Mouse (Mus musculus) liver, embryonic 15.5 days (tissue): ENCODE results near the gene Khnyn. TPM values are rescaled to one million over a fixed set of nuclear protein-coding genes. Genes with fewer than 3 reads are reported as not detected.

ENCODE experiments used
- ATAC-seq: fragments of 200-750 bp; cut with Nextera tagmentation; 2 replicates; pipeline ENCODE4 v1.8.0; 2017; ENCODE audit warnings: moderate number of reproducible peaks, mild to moderate bottlenecking, moderate library complexity; ENCODE audit not compliant: insufficient read depth
- H3K27ac ChIP-seq: fragments of 300-500 bp; sonication (generic); replicated peaks from 2 replicates; pipeline ENCODE4 v1.5.1; 2015; ENCODE audit warnings: mild to moderate bottlenecking, inconsistent platforms
- H3K27me3 ChIP-seq: fragments of 300-500 bp; sonication (generic); 2 replicates; pipeline ENCODE4 v1.6.1; 2015; ENCODE audit warnings: mild to moderate bottlenecking, inconsistent platforms
- H3K36me3 ChIP-seq: fragments of 300-500 bp; sonication (generic); replicated peaks from 2 replicates; pipeline ENCODE4 v1.6.1; 2015; ENCODE audit warnings: moderate library complexity, mild to moderate bottlenecking, inconsistent platforms
- H3K4me1 ChIP-seq: fragments of 300-500 bp; sonication (generic); replicated peaks from 2 replicates; pipeline ENCODE4 v1.6.1; 2015; ENCODE audit warnings: inconsistent platforms
- H3K4me2 ChIP-seq: fragments of 300-500 bp; sonication (generic); 2 replicates; pipeline ENCODE4 v1.6.1; 2015; ENCODE audit warnings: moderate library complexity, mild to moderate bottlenecking, inconsistent platforms
- H3K4me3 ChIP-seq: fragments of 300-500 bp; sonication (generic); replicated peaks from 2 replicates; pipeline ENCODE4 v1.5.1; 2015; ENCODE audit warnings: mild to moderate bottlenecking, inconsistent platforms
- H3K9ac ChIP-seq: fragments of 300-500 bp; sonication (generic); 2 replicates; pipeline ENCODE4 v1.6.1; 2015; ENCODE audit warnings: moderate library complexity, mild to moderate bottlenecking, inconsistent platforms
- H3K9me3 ChIP-seq: fragments of 300-500 bp; sonication (generic); replicated peaks from 2 replicates; pipeline ENCODE4 v1.6.1; 2016; ENCODE audit warnings: inconsistent platforms
- WGBS: fragments of 180-500 bp; shearing (Covaris S2); methylation state at CpG from one replicate; pipeline ENCODE4 v1.1.7; 2015; ENCODE audit warnings: mixed read lengths; ENCODE audit not compliant: insufficient replicate concordance; 5-methylcytosine and 5-hydroxymethylcytosine counted together
- polyA plus RNA-seq: library from polyadenylated mRNA; unstranded; fragments of >200 nt; fragmentation: Nextera tagmentation; extraction: Ambion mirVana; gene quantifications from 2 replicates; pipeline ENCODE4 v1.2.1, GENCODE M21; 2015

Gene Khnyn
- polyA plus RNA-seq, 1 experiment from 2014 or later, result 8.6 TPM

GRCm38 (mm10) chr14:55885791-55886271 is 1.1 kb downstream of the Khnyn start:
- H3K36me3 ChIP-seq, result peaks cover 49% of the 10 kb centered on the region
- peak overlapping the region; percentile 95 for H3K9ac ChIP-seq
- 2% methylated on average over 16 of the region's 16 CpGs for WGBS
- peak overlapping the region; percentile 78 for H3K4me2 ChIP-seq
- no peaks in the 10 kb centered on the region for H3K27me3 ChIP-seq
- no peaks in the 10 kb centered on the region for H3K9me3 ChIP-seq
- peak overlapping the region; percentile 85 for H3K4me3 ChIP-seq
- peaks cover 48% of the 10 kb centered on the region for H3K4me1 ChIP-seq
- ATAC-seq, result no peak
- H3K27ac ChIP-seq, result peak overlapping the region; percentile 93

DNA sequence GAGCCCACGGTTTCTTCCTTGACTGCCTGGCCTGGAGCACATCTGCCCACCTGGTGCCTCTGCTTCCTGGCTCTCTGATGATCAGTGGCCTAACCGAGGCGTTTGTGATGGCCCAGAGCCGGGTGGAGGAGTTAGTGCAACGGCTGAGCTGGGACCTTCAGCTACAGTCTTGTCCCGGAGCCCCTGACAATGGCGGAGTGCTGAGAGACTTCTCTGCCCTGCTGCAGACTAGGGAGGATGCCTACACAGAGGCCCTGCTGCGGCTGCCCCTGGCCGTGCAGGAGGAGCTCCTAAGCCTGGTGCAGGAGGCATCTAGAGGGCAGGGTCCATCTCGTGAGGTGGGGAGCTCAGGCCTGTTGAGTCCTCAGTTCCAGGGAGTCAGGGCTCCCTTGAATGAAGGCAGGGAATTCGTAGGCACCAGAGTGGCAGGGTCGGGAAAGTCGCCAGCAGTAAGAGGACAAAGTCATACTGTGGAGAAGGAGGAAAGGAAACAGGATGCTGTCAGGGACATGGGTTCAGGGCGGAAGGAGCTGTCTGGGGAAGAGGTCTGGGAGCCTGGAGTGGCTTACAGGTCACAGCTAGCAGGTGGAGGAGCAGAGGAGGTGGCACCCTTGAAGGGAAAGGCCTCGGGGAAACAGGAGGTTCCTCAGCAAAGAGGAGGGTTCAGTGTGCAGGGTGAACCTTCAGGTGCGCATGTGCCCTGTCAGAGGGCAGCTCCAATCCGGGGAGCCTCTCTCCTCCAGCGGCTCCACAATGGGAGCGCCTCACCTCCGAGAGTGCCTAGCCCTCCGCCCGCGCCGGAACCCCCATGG is 2.0 kb downstream of the Khnyn start:
- Histone ChIP-seq H3K27ac (0 out of 2 replicates have a peak overlapping the region, but pooled peaks have one; percentile 24), H3K9ac (no peak overlapping the region), H3K4me1 (peaks cover 48% of the 10 kb centered on the region), H3K9me3 (no peaks in the 10 kb centered on the region), H3K36me3 (peaks cover 59% of the 10 kb centered on the region), H3K4me2 (peak overlapping the region; percentile 78), H3K27me3 (no peaks in the 10 kb centered on the region), H3K4me3 (peak overlapping the region; percentile 85)
- 80% methylated on average over 24 of the region's 24 CpGs for WGBS
- no peak for ATAC-seq

DNA sequence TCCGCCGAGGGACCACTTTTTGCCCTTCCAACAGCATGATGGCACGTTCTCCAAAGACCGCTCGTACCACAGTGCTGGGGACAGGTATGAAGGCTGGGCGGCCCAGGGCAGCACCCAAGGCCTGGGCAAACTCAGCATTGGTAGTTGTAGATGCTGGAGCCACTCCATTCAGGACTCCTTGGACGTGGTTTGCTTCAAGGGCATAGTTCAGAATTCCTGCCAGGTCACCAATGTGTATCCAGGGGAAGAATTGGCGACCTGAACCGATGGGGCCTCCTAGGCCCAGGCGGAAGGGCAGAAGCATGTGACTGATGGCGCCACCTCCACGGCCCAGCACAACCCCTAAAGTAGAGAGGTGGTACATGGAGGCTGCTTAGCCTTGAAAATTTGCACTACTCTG is 12.9 kb downstream of the Khnyn start:
- no peak for ATAC-seq
- WGBS, result 74% methylated on average over 12 of the region's 12 CpGs
- H3K27me3 ChIP-seq, result peaks cover 13% of the 10 kb centered on the region

GRCm38 (mm10) chr14:55898947-55899346 is 14.2 kb downstream of the Khnyn start:
- Histone ChIP-seq H3K36me3 (peaks cover 38% of the 10 kb centered on the region), H3K9me3 (no peaks in the 10 kb centered on the region), H3K4me3 (no peak overlapping the region), H3K27me3 (peaks cover 13% of the 10 kb centered on the region), H3K27ac (no peak overlapping the region), H3K4me2 (no peak overlapping the region; the same call in 1 of the 2 replicates), H3K4me1 (peaks cover 28% of the 10 kb centered on the region), H3K9ac (no peak overlapping the region)
- WGBS, result 91% methylated on average over 7 of the region's 7 CpGs
- ATAC-seq, result no peak

More for the DNA sequence above, 12.9 kb downstream of the Khnyn start:
- Histone ChIP-seq H3K4me2 (no peak overlapping the region), H3K4me1 (peaks cover 28% of the 10 kb centered on the region), H3K36me3 (peaks cover 48% of the 10 kb centered on the region), H3K4me3 (no peak overlapping the region), H3K9me3 (no peaks in the 10 kb centered on the region), H3K27ac (no peak overlapping the region), H3K9ac (no peak overlapping the region)

- H3K9me3 ChIP-seq, result no peaks in the 10 kb centered on the region
- H3K27ac ChIP-seq, result 0 out of 2 replicates have a peak within 1 kb of the TSS, but pooled peaks have one; percentile 41
- peaks cover 13% of the 10 kb centered on the region for H3K27me3 ChIP-seq
- peaks cover 28% of the 10 kb centered on the region for H3K4me1 ChIP-seq
- ATAC-seq, result peak; percentile 70
- H3K4me2 ChIP-seq, result peak within 1 kb of the TSS; percentile 81
- 2% methylated on average over 39 of the region's 39 CpGs for WGBS
- H3K9ac ChIP-seq, result peak within 1 kb of the TSS; percentile 40; the same call in 1 of the 2 replicates
- peak within 1 kb of the TSS; percentile 51 for H3K4me3 ChIP-seq
- peaks cover 29% of the 10 kb centered on the region for H3K36me3 ChIP-seq
Measured at GRCm38 (mm10) chr14:55899701-55900413, 15.1 kb downstream of the Khnyn start, which contains the start of gene Sdr39u1. Gene Sdr39u1, minus strand, starts transcription at chr14:55900293.

- Histone ChIP-seq H3K36me3 (peaks cover 24% of the 10 kb centered on the region), H3K4me3 (peak overlapping the region; percentile 51), H3K9me3 (no peaks in the 10 kb centered on the region), H3K27me3 (peaks cover 13% of the 10 kb centered on the region), H3K27ac (no peak overlapping the region), H3K4me2 (peak overlapping the region; percentile 81), H3K4me1 (peaks cover 28% of the 10 kb centered on the region), H3K9ac (no peak overlapping the region)
- ATAC-seq, result no peak
- WGBS, result 9% methylated on average over 12 of the region's 12 CpGs
Measured at GRCm38 (mm10) chr14:55900414-55900755, 15.6 kb downstream of the Khnyn start.

DNA sequence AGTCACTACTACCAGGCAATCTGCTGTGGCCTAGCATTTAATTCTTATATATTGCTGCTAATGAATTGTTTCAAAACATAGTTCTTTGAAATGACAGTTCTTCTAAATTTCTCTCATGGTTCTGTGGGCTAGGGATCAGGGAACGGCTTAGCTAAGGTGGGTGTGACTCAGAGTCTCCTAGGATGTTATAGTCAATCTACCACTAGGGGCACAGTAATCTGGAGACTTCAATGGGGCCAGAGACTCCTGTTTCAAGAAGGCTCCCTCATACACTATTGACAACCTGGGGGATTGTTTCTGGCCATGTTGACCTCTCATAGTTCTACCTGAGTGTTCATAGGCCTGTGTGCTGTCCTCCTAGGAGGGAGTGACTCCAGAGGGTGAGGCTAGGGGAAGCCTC is 20.8 kb downstream of the Khnyn start:
- Histone ChIP-seq H3K27ac (no peak overlapping the region), H3K4me3 (no peak overlapping the region), H3K4me1 (peaks cover 10% of the 10 kb centered on the region), H3K9ac (no peak overlapping the region), H3K27me3 (0 out of 2 replicates have a peak, but pooled peaks cover under 1% of the 10 kb centered on the region), H3K36me3 (no peaks in the 10 kb centered on the region), H3K4me2 (no peak overlapping the region), H3K9me3 (no peaks in the 10 kb centered on the region)
- ATAC-seq, result no peak
- WGBS, result 11% methylated on average over 1 of the region's 1 CpGs

GRCm38 (mm10) chr14:55913406-55913805 is 28.7 kb downstream of the Khnyn start:
- no peaks in the 10 kb centered on the region for H3K27me3 ChIP-seq
- H3K4me2 ChIP-seq, result no peak overlapping the region
- no peak overlapping the region for H3K9ac ChIP-seq
- H3K4me1 ChIP-seq, result no peaks in the 10 kb centered on the region
- no peaks in the 10 kb centered on the region for H3K9me3 ChIP-seq
- H3K27ac ChIP-seq, result no peak overlapping the region
- no peaks in the 10 kb centered on the region for H3K36me3 ChIP-seq
- no peak overlapping the region for H3K4me3 ChIP-seq
- ATAC-seq, result no peak
- 27% methylated on average over 4 of the region's 4 CpGs for WGBS

GRCm38 (mm10) chr14:55918240-55919082 is 33.7 kb downstream of the Khnyn start:
- Histone ChIP-seq H3K27ac (no peak overlapping the region), H3K9ac (no peak overlapping the region), H3K4me1 (peaks cover 25% of the 10 kb centered on the region), H3K4me2 (no peak overlapping the region), H3K9me3 (no peaks in the 10 kb centered on the region), H3K36me3 (no peaks in the 10 kb centered on the region), H3K27me3 (no peaks in the 10 kb centered on the region), H3K4me3 (no peak overlapping the region)
- no peak for ATAC-seq
- 32% methylated on average over 14 of the region's 14 CpGs for WGBS

GRCm38 (mm10) chr14:55922475-55923232 is 37.9 kb downstream of the Khnyn start:
- H3K36me3 ChIP-seq, result no peaks in the 10 kb centered on the region
- peak; percentile 86 for ATAC-seq
- peak overlapping the region; percentile 62 for H3K4me2 ChIP-seq
- H3K4me1 ChIP-seq, result peaks cover 46% of the 10 kb centered on the region
- H3K4me3 ChIP-seq, result peak overlapping the region; percentile 7; the same call in 1 of the 2 replicates
- no peaks in the 10 kb centered on the region for H3K9me3 ChIP-seq
- H3K27ac ChIP-seq, result peak overlapping the region; percentile 82
- no peaks in the 10 kb centered on the region for H3K27me3 ChIP-seq
- 9% methylated on average over 7 of the region's 7 CpGs for WGBS
- no peak overlapping the region; the same call in 1 of the 2 replicates for H3K9ac ChIP-seq
